Mouse (Mus musculus): ENCODE measurements around the gene Igdcc3. TPM values are rescaled to one million over a fixed set of nuclear protein-coding genes. Genes with fewer than 3 reads are reported as not detected.

Igdcc3 gene
- polyA plus RNA-seq, 1 experiment from 2014 or later = 6.1 TPM

DNA sequence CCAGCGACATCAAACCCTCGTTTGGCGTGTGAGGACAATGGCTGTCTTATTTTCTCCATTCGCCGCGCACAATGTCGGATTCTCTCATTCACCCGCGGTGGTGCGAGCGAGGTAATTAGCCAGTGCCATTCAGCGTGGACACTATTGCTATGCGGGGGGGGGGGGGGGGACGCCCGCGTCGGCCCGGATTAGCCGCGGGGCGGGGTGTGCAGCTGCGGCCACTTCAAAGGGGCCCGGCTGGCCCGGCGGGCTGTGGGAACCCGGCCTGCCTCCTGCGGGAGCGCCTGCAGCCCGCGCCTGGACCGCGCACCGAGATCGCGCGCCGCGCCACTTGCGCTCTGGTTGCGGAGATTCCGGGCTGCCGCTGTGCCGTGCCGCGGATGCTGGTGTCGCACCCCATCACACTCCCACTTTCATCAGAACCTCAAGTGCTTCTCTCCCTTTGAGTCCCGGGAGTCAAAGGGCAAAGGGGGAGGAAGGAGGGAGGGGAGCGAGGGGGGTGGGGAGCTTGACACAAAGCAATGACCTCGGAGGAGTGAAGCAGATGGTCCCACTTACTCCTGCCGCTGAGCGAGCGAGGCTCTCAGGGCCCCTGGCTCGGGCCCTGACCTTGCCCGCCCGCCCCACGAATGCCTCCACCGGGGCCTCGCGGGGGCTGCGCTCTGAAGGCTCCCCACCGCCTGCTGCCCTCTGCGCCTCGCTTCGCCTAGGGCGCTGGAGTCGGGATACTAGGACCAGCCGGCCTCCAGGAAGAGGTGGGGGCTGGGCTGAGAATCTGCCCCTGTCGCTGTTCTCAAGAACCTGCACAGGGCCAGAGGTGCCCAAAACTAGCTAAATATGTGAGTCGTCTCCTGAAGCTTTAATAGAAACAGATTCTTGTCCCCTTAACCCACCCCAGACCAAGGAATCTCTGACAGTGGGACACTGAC, 22.0 kb downstream of the Igdcc3 start:
- H3K27me3 ChIP-seq (ENCODE audit: control insufficient read depth, insufficient read depth, low read length) = 0 out of 2 replicates have a peak, but pooled peaks cover 4% of the 10 kb centered on the region

DNA sequence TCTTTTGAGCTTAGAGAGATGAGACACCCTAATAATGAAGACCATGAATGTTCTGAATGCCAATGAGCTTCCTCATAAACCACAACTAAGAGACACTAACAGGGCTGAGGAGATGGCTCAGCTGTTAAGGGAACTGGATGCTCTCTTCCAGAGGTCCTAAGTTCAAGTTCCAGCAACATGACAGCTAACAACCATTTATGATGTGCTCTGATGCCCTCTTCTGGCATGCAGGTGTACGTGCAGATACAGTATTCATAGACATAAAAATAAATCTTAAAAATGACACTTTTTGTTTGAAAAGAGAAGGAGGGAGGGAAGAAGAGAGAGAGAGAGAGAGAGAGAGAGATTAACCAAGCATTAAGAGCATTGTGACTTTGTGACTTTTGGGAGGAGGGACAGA, 23.9 kb downstream of the Igdcc3 start:
- Histone ChIP-seq H3K36me3 (ENCODE audit: control insufficient read depth, insufficient read depth, low read length) (no peaks in the 10 kb centered on the region), H3K4me3 (ENCODE audit: low read length) (no peak overlapping the region), H3K27ac (ENCODE audit: low read depth, low read length) (no peak overlapping the region), H3K9me3 (ENCODE audit: control insufficient read depth, low read length) (0 out of 2 replicates have a peak, but pooled peaks cover 2% of the 10 kb centered on the region), H3K9ac (ENCODE audit: low read depth, low read length) (no peak overlapping the region), H3K4me2 (replicated peaks; ENCODE audit: low read depth, low read length) (no peak overlapping the region), H3K27me3 (ENCODE audit: control insufficient read depth, insufficient read depth, low read length) (0 out of 2 replicates have a peak, but pooled peaks cover 4% of the 10 kb centered on the region), H3K4me1 (ENCODE audit: control insufficient read depth, insufficient read depth, low read length) (peaks cover 37% of the 10 kb centered on the region)
- WGBS = 10% methylated on average over 1 of the region's 1 CpGs
- ATAC-seq (ENCODE audit: low FRiP score, low TSS enrichment) = no peak

More for the DNA sequence above, 22.0 kb downstream of the Igdcc3 start:
- H3K9ac ChIP-seq (ENCODE audit: low read depth, low read length) = peak overlapping the region; percentile 57
- under 1% methylated on average over 69 of the region's 69 CpGs for WGBS
- no peak overlapping the region for H3K27ac ChIP-seq (ENCODE audit: low read depth, low read length)
- peak; percentile 73 for ATAC-seq (ENCODE audit: low FRiP score, low TSS enrichment)
- peak overlapping the region; percentile 86 for H3K4me2 ChIP-seq (replicated peaks; ENCODE audit: low read depth, low read length)
- peaks cover 21% of the 10 kb centered on the region for H3K4me1 ChIP-seq (ENCODE audit: control insufficient read depth, insufficient read depth, low read length)
- peak overlapping the region; percentile 43 for H3K4me3 ChIP-seq (ENCODE audit: low read length)
- no peaks in the 10 kb centered on the region for H3K36me3 ChIP-seq (ENCODE audit: control insufficient read depth, insufficient read depth, low read length)
- 0 out of 2 replicates have a peak, but pooled peaks cover 2% of the 10 kb centered on the region for H3K9me3 ChIP-seq (ENCODE audit: control insufficient read depth, low read length)

DNA sequence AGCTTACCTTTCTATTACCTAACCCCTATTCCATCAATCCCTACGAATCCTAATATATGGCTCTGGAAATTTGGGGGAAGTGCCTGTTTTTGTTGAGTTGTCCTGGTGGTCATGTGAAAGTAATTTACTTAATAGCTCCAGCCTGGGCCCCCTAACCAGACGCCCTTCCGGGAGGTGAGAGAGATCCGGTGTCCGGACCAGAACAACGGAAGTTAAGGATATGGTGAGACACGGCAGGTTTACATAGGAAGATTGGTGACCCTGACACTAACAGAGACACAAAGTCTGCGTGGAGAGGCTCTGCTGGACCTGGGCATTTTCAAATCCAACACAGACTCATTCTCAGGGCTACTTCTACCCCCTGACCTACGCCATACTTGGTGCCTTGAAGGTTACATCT, 25.4 kb downstream of the Igdcc3 start:
- H3K4me1 ChIP-seq (ENCODE audit: control insufficient read depth, insufficient read depth, low read length) = peaks cover 37% of the 10 kb centered on the region
- no peak overlapping the region for H3K9ac ChIP-seq (ENCODE audit: low read depth, low read length)
- no peaks in the 10 kb centered on the region for H3K36me3 ChIP-seq (ENCODE audit: control insufficient read depth, insufficient read depth, low read length)
- H3K27me3 ChIP-seq (ENCODE audit: control insufficient read depth, insufficient read depth, low read length) = 0 out of 2 replicates have a peak, but pooled peaks cover 4% of the 10 kb centered on the region
- ATAC-seq (ENCODE audit: low FRiP score, low TSS enrichment) = no peak
- H3K4me2 ChIP-seq (replicated peaks; ENCODE audit: low read depth, low read length) = no peak overlapping the region
- 0 out of 2 replicates have a peak, but pooled peaks cover 2% of the 10 kb centered on the region for H3K9me3 ChIP-seq (ENCODE audit: control insufficient read depth, low read length)
- 25% methylated on average over 9 of the region's 9 CpGs for WGBS
- no peak overlapping the region for H3K27ac ChIP-seq (ENCODE audit: low read depth, low read length)
- no peak overlapping the region for H3K4me3 ChIP-seq (ENCODE audit: low read length)

DNA sequence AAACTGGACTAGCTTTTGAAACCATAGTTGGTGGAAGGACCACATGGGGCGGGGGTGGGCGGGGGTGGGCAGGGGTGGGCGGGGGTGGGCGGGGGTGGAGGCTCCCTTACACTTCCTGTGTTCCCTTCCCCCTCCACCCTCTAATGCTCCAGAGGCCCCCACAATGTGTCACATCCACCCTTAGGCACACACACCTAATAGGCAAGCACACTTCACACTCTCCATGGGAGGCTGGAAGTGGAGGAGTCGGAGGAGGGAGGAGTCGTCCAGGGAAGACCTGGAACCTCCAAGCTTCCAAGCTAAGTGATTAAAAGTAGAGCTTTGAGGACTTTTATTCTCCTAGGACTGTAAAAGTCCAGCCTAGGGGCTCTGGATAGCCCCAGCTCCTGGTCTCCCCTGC, 27.5 kb downstream of the Igdcc3 start:
- Histone ChIP-seq H3K9me3 (ENCODE audit: control insufficient read depth, low read length) (0 out of 2 replicates have a peak, but pooled peaks cover 2% of the 10 kb centered on the region), H3K4me1 (ENCODE audit: control insufficient read depth, insufficient read depth, low read length) (peaks cover 24% of the 10 kb centered on the region), H3K4me2 (replicated peaks; ENCODE audit: low read depth, low read length) (no peak overlapping the region), H3K27me3 (ENCODE audit: control insufficient read depth, insufficient read depth, low read length) (no peaks in the 10 kb centered on the region), H3K27ac (ENCODE audit: low read depth, low read length) (no peak overlapping the region), H3K9ac (ENCODE audit: low read depth, low read length) (no peak overlapping the region), H3K36me3 (ENCODE audit: control insufficient read depth, insufficient read depth, low read length) (no peaks in the 10 kb centered on the region), H3K4me3 (ENCODE audit: low read length) (no peak overlapping the region)
- WGBS = 22% methylated on average over 4 of the region's 6 CpGs
- peak; percentile 46; the same call in 1 of the 2 replicates for ATAC-seq (ENCODE audit: low FRiP score, low TSS enrichment)

DNA sequence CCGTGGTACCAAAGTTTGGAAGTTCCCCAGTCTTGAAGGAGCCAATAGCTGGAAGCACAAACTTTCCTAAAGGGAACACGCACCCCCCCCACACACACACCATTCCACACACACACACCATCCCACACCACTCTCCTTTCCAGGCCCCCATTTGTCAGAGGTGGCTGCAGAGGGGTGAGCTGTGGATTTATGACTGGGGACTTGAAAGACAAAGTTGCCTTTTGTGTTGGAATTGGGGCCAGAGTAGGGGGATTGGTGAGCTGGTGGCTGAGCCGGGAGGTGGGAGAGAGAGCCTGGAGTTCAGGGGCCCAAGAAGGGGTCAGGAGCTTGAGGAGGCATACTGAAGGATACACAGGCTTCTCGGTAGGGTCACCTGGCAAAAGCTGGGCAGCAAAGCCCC, 28.0 kb downstream of the Igdcc3 start:
- Histone ChIP-seq H3K4me3 (ENCODE audit: low read length) (no peak overlapping the region), H3K4me2 (replicated peaks; ENCODE audit: low read depth, low read length) (no peak overlapping the region), H3K9ac (ENCODE audit: low read depth, low read length) (no peak overlapping the region), H3K9me3 (ENCODE audit: control insufficient read depth, low read length) (0 out of 2 replicates have a peak, but pooled peaks cover 2% of the 10 kb centered on the region), H3K27ac (ENCODE audit: low read depth, low read length) (0 out of 2 replicates have a peak overlapping the region, but pooled peaks have one; percentile 17), H3K36me3 (ENCODE audit: control insufficient read depth, insufficient read depth, low read length) (no peaks in the 10 kb centered on the region), H3K27me3 (ENCODE audit: control insufficient read depth, insufficient read depth, low read length) (no peaks in the 10 kb centered on the region), H3K4me1 (ENCODE audit: control insufficient read depth, insufficient read depth, low read length) (peaks cover 22% of the 10 kb centered on the region)
- no peak for ATAC-seq (ENCODE audit: low FRiP score, low TSS enrichment)
- WGBS = 14% methylated on average over 4 of the region's 4 CpGs

DNA sequence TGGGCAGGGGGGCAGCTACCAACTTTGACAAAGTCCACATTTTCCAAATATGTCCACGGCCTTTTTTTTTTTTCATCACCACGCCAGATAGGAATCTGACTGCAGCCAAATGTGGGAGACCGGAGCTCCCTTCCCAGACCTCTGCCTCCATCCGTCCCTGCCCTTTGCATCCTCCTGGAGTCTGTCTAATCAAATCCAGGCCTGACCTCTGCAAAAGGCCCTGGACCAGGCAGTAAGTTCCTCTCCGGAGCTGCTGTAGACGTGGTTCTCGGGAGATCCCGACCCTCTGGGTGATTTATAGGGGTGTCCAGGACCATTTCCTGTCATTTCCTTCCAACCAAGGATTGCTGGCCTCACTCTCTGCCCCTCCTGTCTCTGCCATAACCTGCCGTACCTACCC, 31.7 kb downstream of the Igdcc3 start:
- ATAC-seq (ENCODE audit: low FRiP score, low TSS enrichment) = no peak
- H3K4me3 ChIP-seq (ENCODE audit: low read length) = no peak overlapping the region
- no peak overlapping the region for H3K27ac ChIP-seq (ENCODE audit: low read depth, low read length)
- no peak overlapping the region for H3K4me2 ChIP-seq (replicated peaks; ENCODE audit: low read depth, low read length)
- no peaks in the 10 kb centered on the region for H3K9me3 ChIP-seq (ENCODE audit: control insufficient read depth, low read length)
- H3K9ac ChIP-seq (ENCODE audit: low read depth, low read length) = no peak overlapping the region
- no peaks in the 10 kb centered on the region for H3K27me3 ChIP-seq (ENCODE audit: control insufficient read depth, insufficient read depth, low read length)
- H3K36me3 ChIP-seq (ENCODE audit: control insufficient read depth, insufficient read depth, low read length) = no peaks in the 10 kb centered on the region
- H3K4me1 ChIP-seq (ENCODE audit: control insufficient read depth, insufficient read depth, low read length) = peaks cover 34% of the 10 kb centered on the region
- 18% methylated on average over 9 of the region's 9 CpGs for WGBS

DNA sequence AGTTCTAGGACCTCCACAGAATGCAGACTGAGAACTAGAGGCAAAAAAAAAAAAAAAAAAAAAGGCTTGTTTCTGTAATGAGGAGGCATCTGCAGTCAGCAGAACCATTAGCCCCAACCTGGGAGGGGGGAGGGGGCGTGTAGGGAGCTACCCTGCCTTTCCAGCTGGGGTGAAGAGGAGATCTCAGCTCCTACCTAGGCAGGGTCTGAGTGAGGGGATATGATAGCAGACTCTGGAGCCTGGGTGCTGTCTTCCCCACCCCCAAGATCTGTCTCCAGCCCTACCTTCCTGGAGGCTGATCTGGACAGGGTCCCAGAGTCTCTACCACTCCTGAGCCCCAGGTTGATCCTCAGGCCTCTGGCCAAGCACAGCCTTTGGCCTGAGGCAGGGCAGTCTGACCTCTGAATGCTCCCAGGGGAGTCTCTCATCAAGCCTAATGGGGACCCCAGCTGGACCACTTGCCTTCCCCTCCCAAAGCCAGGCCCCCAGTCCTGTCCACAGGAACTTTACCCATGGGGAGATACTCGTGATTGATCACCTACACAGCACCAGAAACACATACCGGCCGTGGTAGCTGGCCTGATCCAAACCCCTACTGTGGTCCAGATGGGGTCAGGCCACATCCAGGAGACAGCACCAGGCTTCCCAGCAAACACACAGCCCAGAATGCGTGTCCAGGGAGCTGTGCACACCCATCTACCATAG, 34.4 kb downstream of the Igdcc3 start:
- whole genome bisulfite sequencing = 40% methylated on average over 5 of the region's 5 CpGs
- H3K27me3 ChIP-seq (ENCODE audit: control insufficient read depth, insufficient read depth, low read length) = no peaks in the 10 kb centered on the region
- no peak overlapping the region for H3K9ac ChIP-seq (ENCODE audit: low read depth, low read length)
- no peak overlapping the region for H3K4me3 ChIP-seq (ENCODE audit: low read length)
- H3K9me3 ChIP-seq (ENCODE audit: control insufficient read depth, low read length) = no peaks in the 10 kb centered on the region
- H3K4me2 ChIP-seq (replicated peaks; ENCODE audit: low read depth, low read length) = no peak overlapping the region
- H3K4me1 ChIP-seq (ENCODE audit: control insufficient read depth, insufficient read depth, low read length) = peaks cover 45% of the 10 kb centered on the region
- ATAC-seq (ENCODE audit: low FRiP score, low TSS enrichment) = no peak
- H3K36me3 ChIP-seq (ENCODE audit: control insufficient read depth, insufficient read depth, low read length) = no peaks in the 10 kb centered on the region
- H3K27ac ChIP-seq (ENCODE audit: low read depth, low read length) = no peak overlapping the region

DNA sequence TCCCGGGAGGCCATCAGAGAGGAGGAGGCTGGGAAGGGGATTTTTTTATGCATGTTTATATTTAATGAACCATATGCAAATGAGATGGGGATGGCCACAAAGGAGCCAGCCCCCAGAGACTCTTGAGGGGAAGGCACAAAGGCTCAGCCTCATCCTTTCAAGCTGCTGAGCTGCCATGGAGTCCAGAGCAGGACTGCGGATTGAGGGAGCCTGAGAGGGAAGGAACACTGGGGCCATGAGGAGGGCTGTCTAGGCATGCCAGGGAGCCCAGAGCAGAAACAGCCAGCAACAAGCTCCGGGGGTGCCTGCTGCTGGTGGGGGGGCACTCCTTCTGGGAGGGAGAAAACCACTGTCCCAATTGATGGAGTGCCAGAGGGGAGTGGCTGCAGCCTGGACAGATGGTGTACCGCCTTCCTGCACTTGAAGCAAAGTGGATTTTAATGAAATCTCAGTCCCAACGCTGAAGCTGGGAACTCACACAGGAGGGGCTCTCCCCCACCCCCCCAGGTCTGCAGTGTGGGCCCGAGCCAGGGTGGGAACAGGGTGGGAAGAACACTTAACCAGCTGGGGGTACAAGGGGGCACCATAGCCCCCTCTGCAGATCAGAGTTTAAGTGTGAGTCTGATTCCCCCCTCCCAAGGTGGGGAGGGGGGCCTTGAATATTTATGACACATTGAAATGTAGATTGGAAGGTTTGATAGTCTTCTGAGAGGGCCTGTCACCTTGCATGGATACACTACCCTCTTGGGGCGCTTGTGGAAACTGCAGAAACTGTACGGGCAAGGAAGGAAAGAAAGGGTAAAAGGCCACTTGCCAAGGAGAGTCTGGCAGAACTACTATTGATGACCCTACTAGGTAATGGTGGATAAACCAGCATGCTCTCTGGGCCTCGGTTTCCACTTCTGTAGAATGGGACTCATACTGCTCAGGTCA, 35.2 kb downstream of the Igdcc3 start:
- H3K4me3 ChIP-seq (ENCODE audit: low read length) = no peak overlapping the region
- WGBS = 35% methylated on average over 9 of the region's 9 CpGs
- ATAC-seq (ENCODE audit: low FRiP score, low TSS enrichment) = no peak
- H3K36me3 ChIP-seq (ENCODE audit: control insufficient read depth, insufficient read depth, low read length) = no peaks in the 10 kb centered on the region
- H3K9me3 ChIP-seq (ENCODE audit: control insufficient read depth, low read length) = no peaks in the 10 kb centered on the region
- H3K27me3 ChIP-seq (ENCODE audit: control insufficient read depth, insufficient read depth, low read length) = no peaks in the 10 kb centered on the region
- peaks cover 51% of the 10 kb centered on the region for H3K4me1 ChIP-seq (ENCODE audit: control insufficient read depth, insufficient read depth, low read length)
- H3K4me2 ChIP-seq (replicated peaks; ENCODE audit: low read depth, low read length) = no peak overlapping the region
- no peak overlapping the region for H3K27ac ChIP-seq (ENCODE audit: low read depth, low read length)
- H3K9ac ChIP-seq (ENCODE audit: low read depth, low read length) = no peak overlapping the region

Measured in kidney, embryonic 14.5 days (tissue).